Mouse (Mus musculus) forebrain, postnatal 0 days (tissue): ENCODE data around the gene Cttnbp2. TPM values are rescaled to one million over a fixed set of nuclear protein-coding genes. Genes with fewer than 3 reads are reported as not detected.

Source experiments
- ATAC-seq: fragments of 200-750 bp; cut with Nextera tagmentation; 2 replicates; pipeline ENCODE4 v1.8.0; 2017; ENCODE audit warnings: mild to moderate bottlenecking, moderate library complexity
- DNase-seq: peaks from one replicate; pipeline ENCODE4 v3.0.0-alpha.2; 2015
- H3K27ac ChIP-seq: fragments of 300-500 bp; sonication (generic); 2 replicates; pipeline ENCODE4 v1.5.1; 2014; ENCODE audit warnings: low read depth, mild to moderate bottlenecking, antibody characterized with exemption, low read length, moderate library complexity, mixed read lengths
- H3K27me3 ChIP-seq: fragments of 300-500 bp; sonication (generic); 2 replicates; pipeline ENCODE4 v1.6.1; 2014; ENCODE audit warnings: mild to moderate bottlenecking, low read length, mixed read lengths; ENCODE audit not compliant: insufficient read depth
- H3K36me3 ChIP-seq: fragments of 300-500 bp; sonication (generic); 2 replicates; pipeline ENCODE4 v1.6.1; 2014; ENCODE audit warnings: mild to moderate bottlenecking, moderate library complexity; ENCODE audit not compliant: insufficient read depth
- H3K4me1 ChIP-seq: fragments of 300-500 bp; sonication (generic); 2 replicates; pipeline ENCODE4 v1.6.1; 2014; ENCODE audit warnings: antibody characterized with exemption; ENCODE audit not compliant: insufficient read depth
- H3K4me2 ChIP-seq: fragments of 300-500 bp; sonication (generic); 2 replicates; pipeline ENCODE4 v1.6.1; 2014; ENCODE audit warnings: low read depth, mild to moderate bottlenecking, moderate library complexity
- H3K4me3 ChIP-seq: fragments of 300-500 bp; sonication (generic); 2 replicates; pipeline ENCODE4 v1.5.1; 2014; ENCODE audit warnings: low read depth, low read length, mixed read lengths
- H3K9ac ChIP-seq: fragments of 300-500 bp; sonication (generic); 2 replicates; pipeline ENCODE4 v1.6.1; 2014; ENCODE audit warnings: mild to moderate bottlenecking
- H3K9me3 ChIP-seq: fragments of 300-500 bp; sonication (generic); 2 replicates; pipeline ENCODE4 v1.6.1; 2016; ENCODE audit warnings: low read length
- CTCF ChIP-seq: sonication (generic); IDR thresholded peaks from 2 replicates; pipeline ENCODE4 v1.5.1; 2016; ENCODE audit warnings: antibody characterized with exemption, control low read depth, low read depth
- WGBS: fragments of 180-500 bp; shearing (Covaris S2); extraction: QIAGEN DNeasy Blood & Tissue Kit; methylation state at CpG from one replicate; pipeline ENCODE4 v1.1.7; 2014; 5-methylcytosine and 5-hydroxymethylcytosine counted together
- polyA plus RNA-seq: library from polyadenylated mRNA; unstranded; fragments of >200 nt; fragmentation: Nextera tagmentation; extraction: Ambion mirVana; gene quantifications from 2 replicates; pipeline ENCODE4 v1.2.1, GENCODE M21; 2015
- total RNA-seq: library from RNA; depleted of rRNA; stranded (reverse); fragments of >200 nt; gene quantifications from 2 replicates; pipeline ENCODE4 v1.2.3, GENCODE M21; 2014

The Cttnbp2 gene
- total and polyA plus RNA-seq, 2 experiments from 2014 or later = 43.5 to 45.6 TPM

- Histone ChIP-seq H3K9ac (no peak overlapping the region), H3K27ac (no peak overlapping the region)
Measured at GRCm38 (mm10) chr6:18434828-18435531, 79.7 kb downstream of the Cttnbp2 start.

GRCm38 (mm10) chr6:18434355-18434754 is 80.3 kb downstream of the Cttnbp2 start:
- no peak for DNase-seq
- Histone ChIP-seq H3K4me3 (no peak overlapping the region), H3K9ac (no peak overlapping the region), H3K27me3 (no peaks in the 10 kb centered on the region), H3K4me2 (no peak overlapping the region), H3K9me3 (no peaks in the 10 kb centered on the region), H3K27ac (no peak overlapping the region), H3K4me1 (no peaks in the 10 kb centered on the region), H3K36me3 (peaks cover 17% of the 10 kb centered on the region)
- 89% methylated on average over 8 of the region's 8 CpGs for WGBS
- no peak for TF ChIP-seq CTCF
- no peak for ATAC-seq

More at GRCm38 (mm10) chr6:18434828-18435531, 79.7 kb downstream of the Cttnbp2 start:
- Histone ChIP-seq H3K36me3 (peaks cover 17% of the 10 kb centered on the region), H3K9me3 (no peaks in the 10 kb centered on the region), H3K4me2 (no peak overlapping the region), H3K4me1 (no peaks in the 10 kb centered on the region), H3K27me3 (no peaks in the 10 kb centered on the region), H3K4me3 (no peak overlapping the region)
- ATAC-seq (no peak), DNase-seq (no peak)
- TF ChIP-seq CTCF = no peak
- WGBS = 88% methylated on average over 16 of the region's 16 CpGs

GRCm38 (mm10) chr6:18432362-18432761 is 82.3 kb downstream of the Cttnbp2 start:
- ATAC-seq (no peak), DNase-seq (no peak)
- TF ChIP-seq CTCF = no peak
- H3K36me3 ChIP-seq = peaks cover 18% of the 10 kb centered on the region
- H3K4me3 ChIP-seq = no peak overlapping the region
- 87% methylated on average over 3 of the region's 3 CpGs for WGBS
- H3K9ac ChIP-seq = no peak overlapping the region
- no peaks in the 10 kb centered on the region for H3K27me3 ChIP-seq
- H3K4me1 ChIP-seq = no peaks in the 10 kb centered on the region
- no peaks in the 10 kb centered on the region for H3K9me3 ChIP-seq
- no peak overlapping the region for H3K27ac ChIP-seq
- no peak overlapping the region for H3K4me2 ChIP-seq

GRCm38 (mm10) chr6:18431891-18432290 is 82.8 kb downstream of the Cttnbp2 start:
- no peak for TF ChIP-seq CTCF
- Histone ChIP-seq H3K9ac (no peak overlapping the region), H3K4me3 (no peak overlapping the region), H3K36me3 (peaks cover 20% of the 10 kb centered on the region), H3K27me3 (no peaks in the 10 kb centered on the region), H3K27ac (no peak overlapping the region), H3K9me3 (no peaks in the 10 kb centered on the region), H3K4me1 (no peaks in the 10 kb centered on the region), H3K4me2 (no peak overlapping the region)
- ATAC-seq (no peak), DNase-seq (no peak)
- 94% methylated on average over 2 of the region's 2 CpGs for WGBS

- no peak overlapping the region for H3K27ac ChIP-seq
- no peaks in the 10 kb centered on the region for H3K4me1 ChIP-seq
- H3K36me3 ChIP-seq = peaks cover 19% of the 10 kb centered on the region
- no peak for DNase-seq
- no peak overlapping the region for H3K4me2 ChIP-seq
- no peaks in the 10 kb centered on the region for H3K27me3 ChIP-seq
- H3K4me3 ChIP-seq = no peak overlapping the region
- no peaks in the 10 kb centered on the region for H3K9me3 ChIP-seq
- TF ChIP-seq CTCF = no peak
- WGBS = 74% methylated on average over 3 of the region's 3 CpGs
- ATAC-seq = no peak
- no peak overlapping the region for H3K9ac ChIP-seq
Measured at GRCm38 (mm10) chr6:18430062-18430461, 84.6 kb downstream of the Cttnbp2 start.

- Histone ChIP-seq H3K4me2 (no peak overlapping the region), H3K4me1 (no peaks in the 10 kb centered on the region), H3K9ac (no peak overlapping the region), H3K9me3 (no peaks in the 10 kb centered on the region), H3K27ac (peak overlapping the region; percentile 30; the same call in 1 of the 2 replicates), H3K4me3 (no peak overlapping the region), H3K36me3 (peaks cover 9% of the 10 kb centered on the region), H3K27me3 (no peaks in the 10 kb centered on the region)
- DNase-seq (peak; percentile 55), ATAC-seq (peak; percentile 69)
- WGBS = 45% methylated on average over 6 of the region's 6 CpGs
- no peak for TF ChIP-seq CTCF
Measured at GRCm38 (mm10) chr6:18424822-18425221, 89.8 kb downstream of the Cttnbp2 start.

DNA sequence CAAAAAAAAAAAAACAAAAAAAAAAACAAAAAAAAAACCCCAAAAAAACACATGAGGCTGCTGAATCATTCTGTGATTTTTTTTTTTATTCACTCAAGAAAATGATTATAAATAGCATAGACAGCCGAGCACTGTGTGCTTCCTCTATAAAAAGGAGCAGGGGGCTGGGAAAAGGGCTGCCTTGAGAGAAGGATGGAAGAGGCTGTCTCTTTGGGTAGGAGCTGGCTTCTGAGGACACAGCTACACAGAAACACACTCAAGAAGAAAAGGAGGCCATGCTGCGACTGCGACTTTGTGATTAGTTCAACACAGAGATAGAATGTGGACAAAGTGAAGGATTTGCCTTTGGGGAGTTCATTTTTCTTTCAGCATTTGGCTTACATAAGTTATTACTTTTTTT is 90.3 kb downstream of the Cttnbp2 start:
- H3K36me3 ChIP-seq = peaks cover 11% of the 10 kb centered on the region
- H3K27me3 ChIP-seq = no peaks in the 10 kb centered on the region
- ATAC-seq (peak; percentile 60), DNase-seq (peak; percentile 30)
- H3K4me2 ChIP-seq = no peak overlapping the region
- no peaks in the 10 kb centered on the region for H3K9me3 ChIP-seq
- no peak for TF ChIP-seq CTCF
- 59% methylated on average over 3 of the region's 3 CpGs for WGBS
- no peaks in the 10 kb centered on the region for H3K4me1 ChIP-seq
- H3K9ac ChIP-seq = no peak overlapping the region
- H3K4me3 ChIP-seq = no peak overlapping the region
- 0 out of 2 replicates have a peak overlapping the region, but pooled peaks have one; percentile 9 for H3K27ac ChIP-seq
